9 mouse cellular contexts compared by ENCODE assay signal in genomic region chr9:58311191-58311910, GRCm38 (mm10). TPM values are rescaled to one million over a fixed set of nuclear protein-coding genes. Genes with fewer than 3 reads are reported as not detected.
DNase-seq lines count a peak whose midpoint lies in the region; ATAC-seq and TF ChIP-seq lines count a peak whose summit lies in the region.
"Had no signal": no experiment of that assay in that cellular context is flagged by ENCODE, and none has a peak within 500 bp of the region (broad histone marks: within the 10 kb centered on the region; RNA-seq: fewer than 3 reads in every experiment).

No protein-coding gene starts in this region.

- WGBS in lung, adult 2 months, result 65% methylated on average over 33 of the region's 33 CpGs
- WGBS in forebrain, postnatal 0 days, result 60% methylated on average over 33 of the region's 33 CpGs
- WGBS in midbrain, embryonic 15.5 days, result 57% methylated on average over 33 of the region's 33 CpGs

- TF ChIP-seq CTCF in lung, adult 2 months (IDR thresholded peaks at IDR 0.05; ENCODE audit: insufficient read depth, low read length), result no peak
- peak; percentile 40 for TF ChIP-seq CTCF in forebrain, postnatal 0 days (IDR thresholded peaks at IDR 0.05; ENCODE audit: low read depth)

- H3K4me3 ChIP-seq in lung, adult 2 months (replicated peaks; ENCODE audit: extremely low read depth, low read depth, low read length), result peak overlapping the region; percentile 25
- no peak overlapping the region for H3K4me3 ChIP-seq in forebrain, postnatal 0 days (ENCODE audit: low read depth, low read length)
- peak overlapping the region; percentile 38; the same call in 1 of the 2 replicates for H3K4me3 ChIP-seq in midbrain, embryonic 15.5 days

- no peaks in the 10 kb centered on the region for H3K36me3 ChIP-seq in forebrain, postnatal 0 days (ENCODE audit: insufficient read depth)
- H3K36me3 ChIP-seq in midbrain, embryonic 15.5 days (replicated peaks), result no peaks in the 10 kb centered on the region

- no peak overlapping the region for H3K9ac ChIP-seq in forebrain, postnatal 0 days
- no peak overlapping the region for H3K9ac ChIP-seq in midbrain, embryonic 15.5 days

- H3K4me2 ChIP-seq in forebrain, postnatal 0 days (ENCODE audit: low read depth), result peak overlapping the region; percentile 52
- H3K4me2 ChIP-seq in midbrain, embryonic 15.5 days, result peak overlapping the region; percentile 55; the same call in 1 of the 2 replicates

- no peak for TF ChIP-seq POLR2A in lung, adult 2 months (IDR thresholded peaks at IDR 0.05; ENCODE audit: borderline replicate concordance, extremely low read depth, low read depth, low read length)

- H3K27ac ChIP-seq in forebrain, postnatal 0 days (ENCODE audit: low read depth, low read length), result no peak overlapping the region
- no peak overlapping the region for H3K27ac ChIP-seq in midbrain, embryonic 15.5 days

- no peaks in the 10 kb centered on the region for H3K4me1 ChIP-seq in lung, adult 2 months (ENCODE audit: control insufficient read depth, insufficient read depth, low read length)
- no peaks in the 10 kb centered on the region for H3K4me1 ChIP-seq in forebrain, postnatal 0 days (ENCODE audit: insufficient read depth)
- H3K4me1 ChIP-seq in midbrain, embryonic 15.5 days, result peaks cover 23% of the 10 kb centered on the region

- ATAC-seq in forebrain, postnatal 0 days, result no peak
- ATAC-seq in midbrain, embryonic 15.5 days (replicated peaks), result no peak
- no peak for ATAC-seq in megakaryocyte progenitor cell, adult 5-6 weeks (replicated peaks; ENCODE audit: poor library complexity)

- peaks cover 9% of the 10 kb centered on the region; the same call in 1 of the 2 replicates for H3K27me3 ChIP-seq in forebrain, postnatal 0 days (ENCODE audit: insufficient read depth, low read length)
- H3K27me3 ChIP-seq in midbrain, embryonic 15.5 days (replicated peaks), result peaks cover 28% of the 10 kb centered on the region

- no peak for DNase-seq in lung, adult 2 months
- DNase-seq in lung, adult 18-20 months, result no peak
- DNase-seq in forebrain, postnatal 0 days, result no peak
- DNase-seq in kidney, postnatal 14 days, result peak; percentile 48
- DNase-seq in spleen, postnatal 36 days (ENCODE audit: low spot score in 2 of 2), result no peak
- DNase-seq in right cerebral cortex, adult 2 months (ENCODE audit: low spot score in 2 of 2), result no peak

- H3K9me3 ChIP-seq in forebrain, postnatal 0 days (ENCODE audit: low read length), result no peaks in the 10 kb centered on the region
- no peaks in the 10 kb centered on the region for H3K9me3 ChIP-seq in midbrain, embryonic 15.5 days

RNA-seq across cellular contexts. Expression of gene Loxl1, which starts 1.6 kb away (rescaled TPM):
- polyA plus RNA-seq in lung, adult 2 months (2012; rRNA removed), result 231 and 235 TPM in 2 replicates
- 6.0 and 9.4 TPM in 2 replicates for total RNA-seq in forebrain, postnatal 0 days (2014; rRNA removed)
- polyA plus RNA-seq in forebrain, postnatal 0 days (2015; fragmentation: Nextera tagmentation; extraction: Ambion mirVana), result 8.0 and 9.6 TPM in 2 replicates
- 6.0 and 7.2 TPM in 2 replicates for polyA plus RNA-seq in midbrain, embryonic 15.5 days (2015; fragmentation: Nextera tagmentation; extraction: Ambion mirVana)
- total RNA-seq in megakaryocyte progenitor cell, adult 5-6 weeks (2015), result not detected in 2 replicates
- total RNA-seq in megakaryocyte progenitor cell, adult 5-6 weeks (2017), result not detected in 2 replicates

RNA-seq across cellular contexts. Expression of gene Stoml1, which starts 58.4 kb away (rescaled TPM):
- 38.8 and 52.2 TPM in 2 replicates for polyA plus RNA-seq in lung, adult 2 months (2012; rRNA removed)
- total RNA-seq in forebrain, postnatal 0 days (2014; rRNA removed), result 148 and 149 TPM in 2 replicates
- polyA plus RNA-seq in forebrain, postnatal 0 days (2015; fragmentation: Nextera tagmentation; extraction: Ambion mirVana), result 142 and 144 TPM in 2 replicates
- polyA plus RNA-seq in midbrain, embryonic 15.5 days (2015; fragmentation: Nextera tagmentation; extraction: Ambion mirVana), result 136 and 140 TPM in 2 replicates
- total RNA-seq in megakaryocyte progenitor cell, adult 5-6 weeks (2015), result 1.9 and 6.7 TPM in 2 replicates
- 7.3 and 7.9 TPM in 2 replicates for total RNA-seq in megakaryocyte progenitor cell, adult 5-6 weeks (2017)

RNA-seq across cellular contexts. Expression of gene Tbc1d21, which starts 58.9 kb away (rescaled TPM):
- polyA plus RNA-seq in lung, adult 2 months (2012; rRNA removed), result not detected in 2 replicates
- not detected in 2 replicates for total RNA-seq in forebrain, postnatal 0 days (2014; rRNA removed)
- not detected in 2 replicates for polyA plus RNA-seq in forebrain, postnatal 0 days (2015; fragmentation: Nextera tagmentation; extraction: Ambion mirVana)
- polyA plus RNA-seq in midbrain, embryonic 15.5 days (2015; fragmentation: Nextera tagmentation; extraction: Ambion mirVana), result not detected in 2 replicates
- total RNA-seq in megakaryocyte progenitor cell, adult 5-6 weeks (2015), result not detected in 2 replicates
- total RNA-seq in megakaryocyte progenitor cell, adult 5-6 weeks (2017), result not detected in 2 replicates
- total RNA-seq: adrenal gland, postnatal 36 days had no signal

Comparison
In these comparisons a context has a peak if more than half of its experiments do, and no peak if none do; other contexts are left out.
1. RNA of gene Loxl1, which starts 1.6 kb away (polyA plus RNA-seq): 231 to 235 TPM in lung, adult 2 months; 8.0 to 9.6 TPM in forebrain, postnatal 0 days and 6.0 to 7.2 TPM in midbrain, embryonic 15.5 days; every median in the first group is over 10 times any median in the second.